Comparison of ENCODE assay signal across 8 mouse cellular contexts in genomic region chr7:80745250-80745649, GRCm38 (mm10). TPM values are rescaled to one million over a fixed set of nuclear protein-coding genes. Genes with fewer than 3 reads are reported as not detected.
A peak's percentile ranks its signal among the peaks of the same experiment; 100 is the strongest.
DNase-seq lines count a peak whose midpoint lies in the region; ATAC-seq lines count a peak whose summit lies in the region.

No protein-coding gene starts in this region.

- H3K9ac ChIP-seq in hindbrain, embryonic 13.5 days: no peak overlapping the region
- peak overlapping the region; percentile 50; the same call in 1 of the 2 replicates for H3K9ac ChIP-seq in midbrain, embryonic 13.5 days (replicated peaks)

- H3K27ac ChIP-seq in heart, embryonic 10.5 days: peak overlapping the region; percentile 84
- H3K27ac ChIP-seq in embryonic facial prominence, embryonic 10.5 days (replicated peaks): peak overlapping the region; percentile 75
- peak overlapping the region; percentile 30; the same call in 1 of the 2 replicates for H3K27ac ChIP-seq in hindbrain, embryonic 13.5 days
- H3K27ac ChIP-seq in midbrain, embryonic 13.5 days: peak overlapping the region; percentile 69

- 37% methylated on average over 9 of the region's 9 CpGs for WGBS in heart, embryonic 10.5 days
- 20% methylated on average over 9 of the region's 9 CpGs for WGBS in embryonic facial prominence, embryonic 10.5 days
- 9% methylated on average over 9 of the region's 9 CpGs for WGBS in hindbrain, embryonic 13.5 days
- WGBS in midbrain, embryonic 13.5 days: 6% methylated on average over 9 of the region's 9 CpGs

- H3K36me3 ChIP-seq in heart, embryonic 10.5 days: peaks cover 63% of the 10 kb centered on the region
- peaks cover 51% of the 10 kb centered on the region for H3K36me3 ChIP-seq in embryonic facial prominence, embryonic 10.5 days (replicated peaks)
- H3K36me3 ChIP-seq in hindbrain, embryonic 13.5 days: peaks cover 52% of the 10 kb centered on the region
- H3K36me3 ChIP-seq in midbrain, embryonic 13.5 days: peaks cover 54% of the 10 kb centered on the region

- no peak overlapping the region for H3K4me2 ChIP-seq in hindbrain, embryonic 13.5 days
- peak overlapping the region; percentile 13; the same call in 1 of the 2 replicates for H3K4me2 ChIP-seq in midbrain, embryonic 13.5 days (replicated peaks)

- no peak for DNase-seq in heart, embryonic 10.5 days (ENCODE audit: low spot score)
- no peak for DNase-seq in heart, adult 8-10 months (ENCODE audit: low spot score)
- peak; percentile 29 for DNase-seq in embryonic facial prominence, embryonic 10.5 days (ENCODE audit: low spot score)
- DNase-seq in B cell, adult 2 months: no peak
- no peak for DNase-seq in urinary bladder, postnatal 36 days (ENCODE audit: low spot score in 2 of 2)
- DNase-seq in spleen, postnatal 10 days (ENCODE audit: low spot score in 2 of 2): no peak

- H3K4me1 ChIP-seq in heart, embryonic 10.5 days: peaks cover 47% of the 10 kb centered on the region
- peaks cover 39% of the 10 kb centered on the region for H3K4me1 ChIP-seq in embryonic facial prominence, embryonic 10.5 days
- H3K4me1 ChIP-seq in hindbrain, embryonic 13.5 days (replicated peaks): peaks cover 19% of the 10 kb centered on the region
- H3K4me1 ChIP-seq in midbrain, embryonic 13.5 days (replicated peaks): peaks cover 29% of the 10 kb centered on the region

- H3K9me3 ChIP-seq in heart, embryonic 10.5 days: no peaks in the 10 kb centered on the region
- H3K9me3 ChIP-seq in embryonic facial prominence, embryonic 10.5 days: no peaks in the 10 kb centered on the region
- H3K9me3 ChIP-seq in hindbrain, embryonic 13.5 days: no peaks in the 10 kb centered on the region
- H3K9me3 ChIP-seq in midbrain, embryonic 13.5 days: no peaks in the 10 kb centered on the region

- H3K27me3 ChIP-seq in heart, embryonic 10.5 days (ENCODE audit: insufficient read depth, poor library complexity, severe bottlenecking): no peaks in the 10 kb centered on the region
- H3K27me3 ChIP-seq in embryonic facial prominence, embryonic 10.5 days (replicated peaks; ENCODE audit: low read depth, poor library complexity, severe bottlenecking): no peaks in the 10 kb centered on the region
- H3K27me3 ChIP-seq in hindbrain, embryonic 13.5 days: no peaks in the 10 kb centered on the region
- H3K27me3 ChIP-seq in midbrain, embryonic 13.5 days: no peaks in the 10 kb centered on the region

- no peak for ATAC-seq in hindbrain, embryonic 13.5 days (ENCODE audit: low FRiP score)
- ATAC-seq in midbrain, embryonic 13.5 days: peak; percentile 47; the same call in 1 of the 2 replicates

- no peak overlapping the region for H3K4me3 ChIP-seq in heart, embryonic 10.5 days
- H3K4me3 ChIP-seq in embryonic facial prominence, embryonic 10.5 days: no peak overlapping the region
- no peak overlapping the region for H3K4me3 ChIP-seq in hindbrain, embryonic 13.5 days
- H3K4me3 ChIP-seq in midbrain, embryonic 13.5 days (replicated peaks): no peak overlapping the region

RNA-seq across cellular contexts. Expression of gene Crtc3, which starts 56.6 kb away (rescaled TPM):
- 14.6 and 18.6 TPM in 2 replicates for polyA plus RNA-seq in heart, embryonic 10.5 days (2016; fragmentation: Nextera tagmentation; extraction: Ambion mirVana)
- 10 to 100 TPM; 10.7 to 12.1 (median 11.7) TPM for total RNA-seq in heart, adult 8-10 months (2022)
- 9.0 and 11.2 TPM in 2 replicates for polyA plus RNA-seq in embryonic facial prominence, embryonic 10.5 days (2016; fragmentation: Nextera tagmentation; extraction: Ambion mirVana)
- polyA plus RNA-seq in hindbrain, embryonic 13.5 days (2015; fragmentation: Nextera tagmentation; extraction: Ambion mirVana): 14.3 and 16.5 TPM in 2 replicates
- 12.4 and 13.1 TPM in 2 replicates for polyA plus RNA-seq in midbrain, embryonic 13.5 days (2015; fragmentation: Nextera tagmentation; extraction: Ambion mirVana)

Comparison
In these comparisons a context has a peak if more than half of its experiments do, and no peak if none do; other contexts are left out.
1. H3K27ac ChIP-seq: peak in every context shown above with its lines; median percentile 84 in heart, embryonic 10.5 days; 75 in embryonic facial prominence, embryonic 10.5 days; 69 in midbrain, embryonic 13.5 days; 30 in hindbrain, embryonic 13.5 days.